Mouse (Mus musculus) ES-E14 (cell line): Measurements from ENCODE around the gene Slc28a1. TPM values are rescaled to one million over a fixed set of nuclear protein-coding genes. Genes with fewer than 3 reads are reported as not detected.
A peak's percentile ranks its signal among the peaks of the same experiment; 100 is the strongest.

ENCODE experiments used
- DNase-seq: peaks from one replicate; pipeline ENCODE4 v3.0.0-alpha.2; 2013; ENCODE audit warnings: low read depth, low spot score
- H3K27ac ChIP-seq: 2 replicates; pipeline ENCODE4 v1.5.1; 2012; ENCODE audit warnings: low read depth, mild to moderate bottlenecking, low read length, moderate library complexity, mixed read lengths; ENCODE audit not compliant: poor library complexity, insufficient read depth, severe bottlenecking
- H3K36me3 ChIP-seq: 2 replicates; pipeline ENCODE4 v1.6.1; 2012; ENCODE audit warnings: mild to moderate bottlenecking, low read length, moderate library complexity, mixed read lengths; ENCODE audit not compliant: control insufficient read depth, poor library complexity, insufficient read depth, severe bottlenecking
- H3K4me1 ChIP-seq, 2 experiments: fragments of 150-350 bp in 1 of 2; sonication (generic) in 1 of 2; 2 replicates each; pipeline ENCODE4 v1.6.1; 2012; ENCODE audit warnings: low read length in 2 of 2, mild to moderate bottlenecking in 1 of 2, mixed read lengths in 1 of 2; ENCODE audit not compliant: control insufficient read depth in 2 of 2, insufficient read depth in 2 of 2, poor library complexity in 1 of 2
- H3K4me3 ChIP-seq, 2 experiments: fragments of 150-350 bp in 1 of 2; sonication (generic) in 1 of 2; 2 replicates each; pipeline ENCODE4 v1.5.1; 2012; ENCODE audit warnings: low read length in 2 of 2, low read depth in 1 of 2, mild to moderate bottlenecking in 1 of 2, mixed read lengths in 1 of 2; ENCODE audit not compliant: insufficient read depth in 1 of 2, poor library complexity in 1 of 2, severe bottlenecking in 1 of 2
- H3K9ac ChIP-seq: 2 replicates; pipeline ENCODE4 v1.6.1; 2012; ENCODE audit warnings: low read depth, mild to moderate bottlenecking, low read length, mixed read lengths; ENCODE audit not compliant: poor library complexity, insufficient read depth, severe bottlenecking
- H3K9me3 ChIP-seq: fragments of 150-350 bp; sonication (generic); 2 replicates; pipeline ENCODE4 v1.6.1; 2012; ENCODE audit warnings: low read depth, mild to moderate bottlenecking, low read length; ENCODE audit not compliant: control insufficient read depth, insufficient read depth
- CHD2 ChIP-seq: IDR thresholded peaks from 2 replicates; pipeline ENCODE4 v1.6.1; 2014; ENCODE audit warnings: mild to moderate bottlenecking, low read depth, low read length, inconsistent platforms
- HCFC1 ChIP-seq: IDR thresholded peaks from 2 replicates; pipeline ENCODE4 v1.6.1; 2012; ENCODE audit warnings: low read length, inconsistent platforms, borderline replicate concordance; ENCODE audit not compliant: insufficient read depth
- MAFK ChIP-seq: IDR thresholded peaks from 2 replicates; pipeline ENCODE4 v1.6.1; 2014; ENCODE audit warnings: mild to moderate bottlenecking, low read depth, low read length, inconsistent platforms; ENCODE audit not compliant: insufficient read depth
- ZC3H11A ChIP-seq: IDR thresholded peaks from 2 replicates; pipeline ENCODE4 v1.6.1; 2012; ENCODE audit warnings: low read depth, mild to moderate bottlenecking, inconsistent platforms, low read length, borderline replicate concordance
- ZNF384 ChIP-seq: IDR thresholded peaks from 2 replicates; pipeline ENCODE4 v1.6.1; 2012; ENCODE audit warnings: low read depth, low read length, inconsistent platforms
- in situ Hi-C, 2 experiments: fragments of 600-800 bp; cut with MboI; formaldehyde crosslinking; loops; one replicate each; pipeline ENCODE4 v1.15.1; 2025; ENCODE audit warnings: low sequenced_read_pairs in 2 of 2, inconsistent platforms in 1 of 2; ENCODE audit not compliant: unreplicated experiment in 2 of 2
- total RNA-seq: library from RNA; depleted of rRNA; stranded (reverse); fragments of 300-350 nt; gene quantifications from 2 replicates; pipeline ENCODE4 v1.2.3, GENCODE M21; 2012

Slc28a1 gene
- total RNA-seq, 1 experiment, result 44.8 TPM

DNA sequence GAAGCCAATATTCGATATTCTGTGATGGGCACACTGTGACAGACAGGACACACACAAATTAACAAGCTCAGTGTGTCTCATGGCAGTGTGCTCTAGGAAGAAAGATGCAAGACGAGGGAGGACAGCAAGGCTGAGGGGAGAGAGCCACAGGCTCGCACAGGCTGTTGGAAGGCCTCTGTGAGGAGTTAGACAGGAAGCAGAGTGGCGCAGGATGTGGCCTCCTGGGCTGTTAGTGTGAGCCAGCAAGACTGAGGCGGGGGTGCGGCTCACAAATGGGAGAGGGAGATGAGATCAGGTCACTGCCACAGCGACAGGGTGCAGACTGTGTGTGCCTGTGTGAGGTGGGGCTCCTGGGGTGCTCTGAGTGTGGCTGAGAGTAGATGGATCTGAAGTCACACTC is 39.3 kb upstream of the Slc28a1 start:
- in situ Hi-C loops, result no loop called here
- Histone ChIP-seq H3K36me3 (no peaks in the 10 kb centered on the region), H3K9ac (no peak overlapping the region), H3K9me3 (no peaks in the 10 kb centered on the region), H3K27ac (no peak overlapping the region), H3K4me1 (peaks cover 0 to 12% of the 10 kb centered on the region in 2 experiments; a peak in 1 of 4 replicates), H3K4me3 (no peak overlapping the region)
- TF ChIP-seq HCFC1, result no peak
- no peak for TF ChIP-seq CHD2
- no peak for TF ChIP-seq ZNF384
- no peak for TF ChIP-seq ZC3H11A
- TF ChIP-seq MAFK, result no peak
- DNase-seq, result no peak

DNA sequence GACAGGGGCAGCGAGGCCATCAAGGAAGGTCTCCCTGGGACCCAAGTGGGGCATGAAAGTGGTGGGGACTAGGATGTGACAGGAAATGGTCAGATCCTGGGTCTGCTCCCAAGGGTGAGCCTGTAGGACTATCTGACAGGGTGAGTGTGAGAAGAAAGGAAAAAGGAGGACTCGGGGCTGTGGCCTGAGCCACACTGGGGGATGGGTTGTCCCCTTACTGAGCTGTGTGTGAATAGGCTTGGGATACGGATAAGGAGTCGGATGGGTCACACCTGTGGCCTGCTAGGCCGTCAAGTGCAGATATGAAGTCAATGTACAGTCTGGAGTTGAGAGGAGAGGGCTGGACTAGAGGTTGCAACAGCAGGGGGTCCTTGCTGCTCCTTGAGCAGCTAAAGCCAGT is 38.9 kb upstream of the Slc28a1 start:
- Histone ChIP-seq H3K9ac (no peak overlapping the region), H3K36me3 (no peaks in the 10 kb centered on the region), H3K27ac (no peak overlapping the region), H3K4me1 (peaks cover 0 to 12% of the 10 kb centered on the region in 2 experiments; a peak in 1 of 4 replicates), H3K4me3 (no peak overlapping the region), H3K9me3 (no peaks in the 10 kb centered on the region)
- in situ Hi-C loops, result no loop called here
- no peak for DNase-seq
- TF ChIP-seq ZC3H11A, result no peak
- TF ChIP-seq MAFK, result no peak
- no peak for TF ChIP-seq ZNF384
- no peak for TF ChIP-seq HCFC1
- TF ChIP-seq CHD2, result no peak

DNA sequence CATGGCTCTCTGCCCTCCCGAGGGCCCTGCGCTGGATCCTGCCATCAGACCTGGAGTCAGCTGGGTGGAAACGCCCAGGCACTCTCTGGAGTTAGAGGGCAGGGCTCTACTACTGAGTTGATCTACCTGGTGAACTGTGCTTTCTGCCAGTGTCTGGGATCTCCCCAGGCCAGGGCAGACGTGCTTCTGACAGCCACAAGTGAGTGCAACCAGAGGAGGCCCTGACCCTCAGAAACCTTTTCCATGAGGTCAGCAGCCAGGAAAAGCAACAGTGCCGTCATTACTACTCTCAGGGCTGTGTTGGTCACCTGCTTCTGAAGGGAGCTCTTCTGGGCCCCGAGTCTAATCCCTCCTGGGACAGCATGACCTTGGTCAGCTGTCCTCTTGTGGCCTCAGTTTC is 37.6 kb upstream of the Slc28a1 start:
- in situ Hi-C loops, result no loop called here
- TF ChIP-seq ZC3H11A, result no peak
- no peak for TF ChIP-seq CHD2
- TF ChIP-seq HCFC1, result no peak
- no peak overlapping the region for H3K9ac ChIP-seq
- H3K9me3 ChIP-seq, result no peaks in the 10 kb centered on the region
- H3K4me1 ChIP-seq, result peaks cover 0 to 12% of the 10 kb centered on the region in 2 experiments; a peak in 1 of 4 replicates
- DNase-seq, result no peak
- H3K36me3 ChIP-seq, result no peaks in the 10 kb centered on the region
- H3K4me3 ChIP-seq, result no peak overlapping the region
- H3K27ac ChIP-seq, result no peak overlapping the region

DNA sequence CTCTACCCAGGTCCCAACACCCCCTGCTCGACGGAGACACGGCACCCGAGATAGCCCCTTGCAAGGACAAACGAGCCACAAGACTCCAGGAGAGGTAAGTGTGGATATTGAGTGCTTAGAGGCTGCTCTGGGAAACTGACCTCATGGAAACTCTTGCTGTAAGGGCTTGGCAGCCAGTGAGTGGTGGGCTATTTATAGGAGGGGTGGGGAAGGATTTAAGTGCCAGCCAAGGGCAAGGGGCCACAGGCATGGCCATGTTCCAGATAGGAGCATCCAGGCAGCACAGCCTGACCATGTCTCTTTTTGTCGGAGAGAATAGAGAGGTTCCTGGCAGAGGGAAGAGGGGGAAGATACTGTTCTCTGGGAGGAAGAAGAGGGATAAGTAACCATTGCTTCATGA is 35.9 kb upstream of the Slc28a1 start:
- H3K36me3 ChIP-seq, result no peaks in the 10 kb centered on the region
- H3K27ac ChIP-seq, result no peak overlapping the region
- in situ Hi-C loops, result no loop called here
- no peak for DNase-seq
- H3K9me3 ChIP-seq, result no peaks in the 10 kb centered on the region
- H3K4me1 ChIP-seq, result peaks cover 0 to 12% of the 10 kb centered on the region in 2 experiments; a peak in 1 of 4 replicates
- H3K9ac ChIP-seq, result no peak overlapping the region
- H3K4me3 ChIP-seq, result no peak overlapping the region
- TF ChIP-seq ZNF384 (no peak), HCFC1 (no peak)

DNA sequence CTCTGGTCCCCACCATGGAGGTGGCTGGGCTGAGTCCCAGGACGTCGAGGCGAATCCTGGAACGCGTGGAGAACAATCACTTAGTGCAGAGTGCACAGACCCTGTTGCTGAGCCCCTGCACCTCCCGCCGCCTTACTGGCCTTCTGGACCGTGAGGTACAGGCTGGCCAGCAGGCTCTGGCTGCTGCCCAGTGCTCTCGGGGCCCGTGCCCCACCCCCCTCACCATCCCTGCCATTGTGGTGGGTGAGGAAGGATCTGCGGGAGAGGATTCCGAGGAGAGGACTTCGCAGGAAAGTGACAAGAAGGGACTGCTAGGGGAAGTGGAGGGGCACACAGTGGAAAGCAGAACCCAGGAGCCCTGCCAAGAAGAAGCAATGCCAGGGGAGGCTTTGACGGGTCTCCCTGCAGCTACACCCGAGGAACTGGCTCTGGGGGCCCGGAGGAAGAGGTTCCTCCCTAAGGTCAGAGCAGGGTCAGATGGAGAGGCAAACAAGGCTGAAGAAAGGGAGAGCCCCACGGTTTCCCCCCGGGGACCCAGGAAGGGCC is 21.1 kb upstream of the Slc28a1 start:
- Histone ChIP-seq H3K9me3 (no peaks in the 10 kb centered on the region), H3K9ac (no peak overlapping the region), H3K4me3 (peak overlapping the region in 1 of 2 experiments; percentile 18; a peak in 1 of 4 replicates), H3K36me3 (no peaks in the 10 kb centered on the region; the same call in 1 of the 2 replicates), H3K27ac (no peak overlapping the region), H3K4me1 (peaks cover 6 to 23% of the 10 kb centered on the region in 2 experiments)
- in situ Hi-C loops, result no loop called here
- no peak for DNase-seq
- no peak for TF ChIP-seq CHD2
- no peak for TF ChIP-seq ZNF384
- no peak for TF ChIP-seq MAFK
- TF ChIP-seq ZC3H11A, result no peak
- TF ChIP-seq HCFC1, result no peak
